Mouse (Mus musculus): ENCODE data around the gene Mical2. TPM values are rescaled to one million over a fixed set of nuclear protein-coding genes. Genes with fewer than 3 reads are reported as not detected.
A peak's percentile ranks its signal among the peaks of the same experiment; 100 is the strongest.

Gene Mical2
- polyA plus RNA-seq, 1 experiment from 2014 or later: 15.3 TPM

- Histone ChIP-seq H3K4me3 (ENCODE audit: low read depth, low read length) (no peak overlapping the region), H3K36me3 (ENCODE audit: insufficient read depth) (no peaks in the 10 kb centered on the region), H3K9me3 (ENCODE audit: low read depth, low read length) (no peaks in the 10 kb centered on the region), H3K9ac (no peak overlapping the region), H3K27me3 (ENCODE audit: insufficient read depth, low read length) (no peaks in the 10 kb centered on the region), H3K27ac (ENCODE audit: low read depth) (no peak overlapping the region), H3K4me2 (no peak overlapping the region), H3K4me1 (ENCODE audit: insufficient read depth) (0 out of 2 replicates have a peak, but pooled peaks cover 2% of the 10 kb centered on the region)
- no peak for DNase-seq
- 87% methylated on average over 7 of the region's 7 CpGs for WGBS
- no peak for ATAC-seq (ENCODE audit: insufficient read depth)
- no peak for TF ChIP-seq CTCF (IDR thresholded peaks at IDR 0.05; ENCODE audit: low read depth)
Observed at GRCm38 (mm10) chr7:112186871-112187270, 38.8 kb upstream of the Mical2 start.

GRCm38 (mm10) chr7:112187536-112188459, 37.9 kb upstream of the Mical2 start:
- no peak for DNase-seq
- Histone ChIP-seq H3K4me2 (no peak overlapping the region), H3K36me3 (ENCODE audit: insufficient read depth) (no peaks in the 10 kb centered on the region), H3K9me3 (ENCODE audit: low read depth, low read length) (no peaks in the 10 kb centered on the region), H3K4me1 (ENCODE audit: insufficient read depth) (0 out of 2 replicates have a peak, but pooled peaks cover 2% of the 10 kb centered on the region), H3K4me3 (ENCODE audit: low read depth, low read length) (no peak overlapping the region), H3K9ac (no peak overlapping the region), H3K27me3 (ENCODE audit: insufficient read depth, low read length) (no peaks in the 10 kb centered on the region), H3K27ac (ENCODE audit: low read depth) (no peak overlapping the region)
- 0 out of 2 replicates have a peak, but pooled peaks have one; percentile 8 for ATAC-seq (ENCODE audit: insufficient read depth)
- no peak for TF ChIP-seq CTCF (IDR thresholded peaks at IDR 0.05; ENCODE audit: low read depth)
- WGBS: 48% methylated on average over 13 of the region's 13 CpGs

GRCm38 (mm10) chr7:112192237-112192636, 33.4 kb upstream of the Mical2 start:
- no peaks in the 10 kb centered on the region for H3K27me3 ChIP-seq (ENCODE audit: insufficient read depth, low read length)
- no peak overlapping the region for H3K27ac ChIP-seq (ENCODE audit: low read depth)
- H3K9ac ChIP-seq: no peak overlapping the region
- H3K4me3 ChIP-seq (ENCODE audit: low read depth, low read length): no peak overlapping the region
- no peak for DNase-seq
- TF ChIP-seq CTCF (IDR thresholded peaks at IDR 0.05; ENCODE audit: low read depth): no peak
- no peaks in the 10 kb centered on the region for H3K36me3 ChIP-seq (ENCODE audit: insufficient read depth)
- H3K4me2 ChIP-seq: no peak overlapping the region
- 83% methylated on average over 4 of the region's 4 CpGs for WGBS
- no peak for ATAC-seq (ENCODE audit: insufficient read depth)
- no peaks in the 10 kb centered on the region for H3K9me3 ChIP-seq (ENCODE audit: low read depth, low read length)
- 0 out of 2 replicates have a peak, but pooled peaks cover 2% of the 10 kb centered on the region for H3K4me1 ChIP-seq (ENCODE audit: insufficient read depth)

GRCm38 (mm10) chr7:112192778-112193177, 32.9 kb upstream of the Mical2 start:
- ATAC-seq (ENCODE audit: insufficient read depth): no peak
- WGBS: 66% methylated on average over 5 of the region's 5 CpGs

GRCm38 (mm10) chr7:112194286-112194685, 31.4 kb upstream of the Mical2 start:
- no peak for ATAC-seq (ENCODE audit: insufficient read depth)
- H3K4me2 ChIP-seq: no peak overlapping the region
- no peak overlapping the region for H3K9ac ChIP-seq
- no peaks in the 10 kb centered on the region for H3K36me3 ChIP-seq (ENCODE audit: insufficient read depth)
- no peak for TF ChIP-seq CTCF (IDR thresholded peaks at IDR 0.05; ENCODE audit: low read depth)
- no peak overlapping the region for H3K4me3 ChIP-seq (ENCODE audit: low read depth, low read length)
- no peaks in the 10 kb centered on the region for H3K4me1 ChIP-seq (ENCODE audit: insufficient read depth)
- 76% methylated on average over 5 of the region's 5 CpGs for WGBS
- no peak overlapping the region for H3K27ac ChIP-seq (ENCODE audit: low read depth)
- no peaks in the 10 kb centered on the region for H3K27me3 ChIP-seq (ENCODE audit: insufficient read depth, low read length)
- no peaks in the 10 kb centered on the region for H3K9me3 ChIP-seq (ENCODE audit: low read depth, low read length)
- DNase-seq: no peak

More at GRCm38 (mm10) chr7:112192778-112193177, 32.9 kb upstream of the Mical2 start:
- no peak for DNase-seq
- Histone ChIP-seq H3K4me1 (ENCODE audit: insufficient read depth) (0 out of 2 replicates have a peak, but pooled peaks cover under 1% of the 10 kb centered on the region), H3K36me3 (ENCODE audit: insufficient read depth) (no peaks in the 10 kb centered on the region), H3K9ac (no peak overlapping the region), H3K4me2 (no peak overlapping the region), H3K9me3 (ENCODE audit: low read depth, low read length) (no peaks in the 10 kb centered on the region), H3K27ac (ENCODE audit: low read depth) (no peak overlapping the region), H3K4me3 (ENCODE audit: low read depth, low read length) (no peak overlapping the region), H3K27me3 (ENCODE audit: insufficient read depth, low read length) (no peaks in the 10 kb centered on the region)
- TF ChIP-seq CTCF (IDR thresholded peaks at IDR 0.05; ENCODE audit: low read depth): no peak

- no peak overlapping the region for H3K9ac ChIP-seq
- H3K4me1 ChIP-seq (ENCODE audit: insufficient read depth): no peaks in the 10 kb centered on the region
- H3K4me2 ChIP-seq: no peak overlapping the region
- H3K27me3 ChIP-seq (ENCODE audit: insufficient read depth, low read length): no peaks in the 10 kb centered on the region
- no peak for DNase-seq
- H3K36me3 ChIP-seq (ENCODE audit: insufficient read depth): no peaks in the 10 kb centered on the region
- H3K27ac ChIP-seq (ENCODE audit: low read depth): no peak overlapping the region
- no peaks in the 10 kb centered on the region for H3K9me3 ChIP-seq (ENCODE audit: low read depth, low read length)
- ATAC-seq (ENCODE audit: insufficient read depth): no peak
- WGBS: 73% methylated on average over 8 of the region's 8 CpGs
- no peak for TF ChIP-seq CTCF (IDR thresholded peaks at IDR 0.05; ENCODE audit: low read depth)
- no peak overlapping the region for H3K4me3 ChIP-seq (ENCODE audit: low read depth, low read length)
Observed at GRCm38 (mm10) chr7:112197461-112197860, 28.2 kb upstream of the Mical2 start.

- WGBS: 70% methylated on average over 3 of the region's 3 CpGs
- Histone ChIP-seq H3K36me3 (ENCODE audit: insufficient read depth) (no peaks in the 10 kb centered on the region), H3K4me2 (no peak overlapping the region), H3K4me1 (ENCODE audit: insufficient read depth) (no peaks in the 10 kb centered on the region), H3K27ac (ENCODE audit: low read depth) (no peak overlapping the region), H3K4me3 (ENCODE audit: low read depth, low read length) (no peak overlapping the region), H3K9ac (no peak overlapping the region), H3K27me3 (ENCODE audit: insufficient read depth, low read length) (no peaks in the 10 kb centered on the region), H3K9me3 (ENCODE audit: low read depth, low read length) (no peaks in the 10 kb centered on the region)
- no peak for TF ChIP-seq CTCF (IDR thresholded peaks at IDR 0.05; ENCODE audit: low read depth)
- ATAC-seq (ENCODE audit: insufficient read depth) (no peak), DNase-seq (no peak)
Observed at GRCm38 (mm10) chr7:112199343-112199742, 26.3 kb upstream of the Mical2 start.

Measured in lung, embryonic 14.5 days (tissue).